Mouse (Mus musculus): ENCODE data around the gene Syne1. TPM values are rescaled to one million over a fixed set of nuclear protein-coding genes. Genes with fewer than 3 reads are reported as not detected.

The Syne1 gene
- polyA plus RNA-seq, 1 experiment from 2014 or later, result 5.7 TPM

DNA sequence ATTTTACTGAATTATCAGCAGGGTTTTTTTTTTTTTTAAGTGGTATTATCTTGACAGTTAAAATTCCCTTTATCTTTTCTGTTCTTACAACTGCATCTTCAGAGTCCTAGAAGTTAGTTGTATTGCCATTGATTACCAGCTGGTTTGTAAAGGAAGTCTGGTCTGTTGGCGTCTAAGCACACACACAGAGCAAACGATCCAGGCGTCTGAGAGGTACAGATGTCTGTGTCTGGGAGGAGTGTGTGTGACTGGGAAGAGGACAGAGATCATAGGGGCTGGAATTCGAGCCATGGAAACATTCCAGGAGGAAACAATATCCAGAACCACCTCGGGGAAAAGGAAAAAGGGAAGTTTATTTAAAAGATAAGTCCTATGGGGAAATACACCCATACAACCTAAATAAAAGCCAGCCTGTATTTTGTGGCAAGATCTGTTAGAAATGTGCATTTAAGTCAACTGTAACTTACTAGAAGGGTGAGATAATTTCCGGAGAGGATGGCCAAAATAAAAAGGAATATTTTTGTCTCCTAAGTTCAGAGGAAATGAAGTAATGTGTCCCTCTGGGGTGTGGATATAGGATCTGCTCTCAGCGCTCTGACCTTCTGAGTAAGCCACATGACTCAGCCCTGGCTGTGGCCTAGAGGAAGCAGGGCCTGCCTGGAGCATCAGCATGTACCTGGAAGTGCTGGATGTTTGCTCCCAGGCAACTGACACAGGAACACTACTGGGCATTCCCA is 343.2 kb downstream of the Syne1 start:
- Histone ChIP-seq H3K9me3 (ENCODE audit: control insufficient read depth, low read length) (no peaks in the 10 kb centered on the region), H3K36me3 (ENCODE audit: control insufficient read depth, insufficient read depth, low read length) (no peaks in the 10 kb centered on the region), H3K9ac (ENCODE audit: low read depth, low read length) (no peak overlapping the region; the same call in 1 of the 2 replicates), H3K27ac (ENCODE audit: low read depth, low read length) (peak overlapping the region; percentile 84), H3K4me2 (peak overlapping the region; percentile 17; the same call in 1 of the 2 replicates), H3K4me1 (replicated peaks; ENCODE audit: control insufficient read depth, insufficient read depth, low read length) (peaks cover 25% of the 10 kb centered on the region), H3K27me3 (replicated peaks; ENCODE audit: control insufficient read depth, insufficient read depth, low read length) (no peaks in the 10 kb centered on the region), H3K4me3 (ENCODE audit: low read depth, low read length) (no peak overlapping the region)
- 11% methylated on average over 7 of the region's 7 CpGs for WGBS
- DNase-seq (ENCODE audit: low spot score) (no peak), ATAC-seq (replicated peaks; ENCODE audit: low FRiP score) (peak; percentile 62)

DNA sequence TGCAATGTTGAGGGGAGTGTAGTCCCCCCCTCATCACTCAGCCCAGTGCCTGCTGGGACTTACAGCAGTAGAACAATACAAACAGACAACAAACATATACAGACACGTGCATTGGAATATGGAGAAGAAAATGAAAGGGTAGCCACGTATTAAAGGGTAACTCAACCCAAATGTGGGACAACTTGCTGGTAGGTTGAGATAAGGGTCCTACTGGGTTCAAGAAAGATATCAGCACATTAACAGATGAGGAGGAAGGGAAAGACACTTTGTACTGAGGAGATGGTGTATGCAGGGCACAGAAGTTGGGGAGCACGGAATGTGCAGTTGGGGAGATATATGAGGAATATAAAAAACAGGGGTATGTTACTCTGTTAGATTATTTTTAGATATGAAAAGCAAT is 345.3 kb downstream of the Syne1 start:
- Histone ChIP-seq H3K27ac (ENCODE audit: low read depth, low read length) (peak overlapping the region; percentile 70; the same call in 1 of the 2 replicates), H3K27me3 (replicated peaks; ENCODE audit: control insufficient read depth, insufficient read depth, low read length) (no peaks in the 10 kb centered on the region), H3K4me2 (peak overlapping the region; percentile 6), H3K36me3 (ENCODE audit: control insufficient read depth, insufficient read depth, low read length) (no peaks in the 10 kb centered on the region), H3K9me3 (ENCODE audit: control insufficient read depth, low read length) (no peaks in the 10 kb centered on the region), H3K4me1 (replicated peaks; ENCODE audit: control insufficient read depth, insufficient read depth, low read length) (peaks cover 25% of the 10 kb centered on the region), H3K9ac (ENCODE audit: low read depth, low read length) (no peak overlapping the region), H3K4me3 (ENCODE audit: low read depth, low read length) (no peak overlapping the region)
- 40% methylated on average over 3 of the region's 3 CpGs for WGBS
- DNase-seq (ENCODE audit: low spot score) (no peak), ATAC-seq (replicated peaks; ENCODE audit: low FRiP score) (peak; percentile 92)

- H3K4me1 ChIP-seq (replicated peaks; ENCODE audit: control insufficient read depth, insufficient read depth, low read length), result peaks cover 25% of the 10 kb centered on the region
- peak overlapping the region; percentile 5; the same call in 1 of the 2 replicates for H3K27ac ChIP-seq (ENCODE audit: low read depth, low read length)
- H3K36me3 ChIP-seq (ENCODE audit: control insufficient read depth, insufficient read depth, low read length), result no peaks in the 10 kb centered on the region
- H3K4me2 ChIP-seq, result peak overlapping the region; percentile 6; the same call in 1 of the 2 replicates
- no peaks in the 10 kb centered on the region for H3K9me3 ChIP-seq (ENCODE audit: control insufficient read depth, low read length)
- H3K4me3 ChIP-seq (ENCODE audit: low read depth, low read length), result no peak overlapping the region
- WGBS, result 53% methylated on average over 5 of the region's 5 CpGs
- DNase-seq (ENCODE audit: low spot score), result no peak
- no peaks in the 10 kb centered on the region for H3K27me3 ChIP-seq (replicated peaks; ENCODE audit: control insufficient read depth, insufficient read depth, low read length)
- peak; percentile 59 for ATAC-seq (replicated peaks; ENCODE audit: low FRiP score)
- no peak overlapping the region for H3K9ac ChIP-seq (ENCODE audit: low read depth, low read length)
These were observed 345.7 kb downstream of the Syne1 start for GRCm38 (mm10) chr10:5205570-5205969.

DNA sequence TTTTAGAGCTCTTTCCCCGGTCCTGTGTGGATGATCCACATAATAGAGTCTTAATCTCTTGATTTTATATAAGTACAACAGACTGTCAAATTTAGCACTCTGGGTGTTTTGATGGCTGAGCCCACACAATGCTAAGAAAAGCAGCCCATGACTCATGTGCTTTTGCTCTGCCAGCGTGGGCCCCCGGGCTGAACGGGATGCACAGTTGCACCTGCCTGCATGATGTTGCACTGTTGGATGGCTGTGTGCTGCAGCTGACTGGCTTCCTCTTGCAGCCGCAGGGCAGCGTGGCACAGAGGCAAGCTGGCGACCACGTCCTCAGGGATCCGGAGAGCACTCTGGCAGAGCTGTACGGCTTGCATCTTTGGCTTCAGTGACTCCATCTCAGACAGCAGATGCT is 347.4 kb downstream of the Syne1 start:
- Histone ChIP-seq H3K27me3 (replicated peaks; ENCODE audit: control insufficient read depth, insufficient read depth, low read length) (no peaks in the 10 kb centered on the region), H3K4me3 (ENCODE audit: low read depth, low read length) (no peak overlapping the region), H3K4me2 (no peak overlapping the region), H3K36me3 (ENCODE audit: control insufficient read depth, insufficient read depth, low read length) (no peaks in the 10 kb centered on the region), H3K4me1 (replicated peaks; ENCODE audit: control insufficient read depth, insufficient read depth, low read length) (peaks cover 25% of the 10 kb centered on the region), H3K9me3 (ENCODE audit: control insufficient read depth, low read length) (no peaks in the 10 kb centered on the region), H3K27ac (ENCODE audit: low read depth, low read length) (no peak overlapping the region), H3K9ac (ENCODE audit: low read depth, low read length) (no peak overlapping the region)
- DNase-seq (ENCODE audit: low spot score) (no peak), ATAC-seq (replicated peaks; ENCODE audit: low FRiP score) (no peak)
- 84% methylated on average over 10 of the region's 10 CpGs for whole genome bisulfite sequencing

- ATAC-seq (replicated peaks; ENCODE audit: low FRiP score), result no peak
- DNase-seq (ENCODE audit: low spot score), result no peak
- no peak overlapping the region for H3K4me3 ChIP-seq (ENCODE audit: low read depth, low read length)
- no peaks in the 10 kb centered on the region for H3K9me3 ChIP-seq (ENCODE audit: control insufficient read depth, low read length)
- no peaks in the 10 kb centered on the region for H3K36me3 ChIP-seq (ENCODE audit: control insufficient read depth, insufficient read depth, low read length)
- no peak overlapping the region for H3K4me2 ChIP-seq
- H3K27ac ChIP-seq (ENCODE audit: low read depth, low read length), result no peak overlapping the region
- H3K27me3 ChIP-seq (replicated peaks; ENCODE audit: control insufficient read depth, insufficient read depth, low read length), result no peaks in the 10 kb centered on the region
- 0 out of 2 replicates have a peak, but pooled peaks cover 5% of the 10 kb centered on the region for H3K4me1 ChIP-seq (replicated peaks; ENCODE audit: control insufficient read depth, insufficient read depth, low read length)
- WGBS, result 49% methylated on average over 2 of the region's 2 CpGs
- no peak overlapping the region for H3K9ac ChIP-seq (ENCODE audit: low read depth, low read length)
These were observed 353.9 kb downstream of the Syne1 start for GRCm38 (mm10) chr10:5197356-5197755.

- no peaks in the 10 kb centered on the region for H3K27me3 ChIP-seq (replicated peaks; ENCODE audit: control insufficient read depth, insufficient read depth, low read length)
- 0 out of 2 replicates have a peak, but pooled peaks cover 5% of the 10 kb centered on the region for H3K4me1 ChIP-seq (replicated peaks; ENCODE audit: control insufficient read depth, insufficient read depth, low read length)
- 85% methylated on average over 5 of the region's 5 CpGs for WGBS
- H3K9me3 ChIP-seq (ENCODE audit: control insufficient read depth, low read length), result no peaks in the 10 kb centered on the region
- no peak overlapping the region for H3K9ac ChIP-seq (ENCODE audit: low read depth, low read length)
- H3K36me3 ChIP-seq (ENCODE audit: control insufficient read depth, insufficient read depth, low read length), result no peaks in the 10 kb centered on the region
- H3K4me2 ChIP-seq, result no peak overlapping the region
- no peak overlapping the region for H3K4me3 ChIP-seq (ENCODE audit: low read depth, low read length)
- no peak for ATAC-seq (replicated peaks; ENCODE audit: low FRiP score)
- no peak overlapping the region for H3K27ac ChIP-seq (ENCODE audit: low read depth, low read length)
- no peak for DNase-seq (ENCODE audit: low spot score)
These were observed 355.0 kb downstream of the Syne1 start for GRCm38 (mm10) chr10:5196267-5196666.

DNA sequence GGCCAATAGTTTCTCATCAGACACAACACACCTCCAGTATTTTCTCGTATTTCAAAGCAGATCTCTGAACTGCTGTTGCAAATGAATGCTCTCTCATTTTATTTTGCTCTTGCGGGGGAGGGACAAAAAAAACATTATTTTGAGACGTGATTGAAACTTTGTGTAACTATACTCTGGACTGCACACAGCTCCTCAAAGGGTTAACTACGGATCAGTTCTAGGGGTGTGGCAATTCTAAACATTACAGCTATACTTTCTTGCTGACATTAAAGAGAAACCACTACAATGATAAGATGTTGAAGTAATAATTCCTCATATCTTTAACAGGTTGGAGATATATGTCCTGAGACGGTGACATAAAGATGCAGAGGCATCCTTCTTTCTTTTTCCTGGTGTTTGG is 356.0 kb downstream of the Syne1 start:
- Histone ChIP-seq H3K27ac (ENCODE audit: low read depth, low read length) (no peak overlapping the region), H3K4me3 (ENCODE audit: low read depth, low read length) (no peak overlapping the region; the same call in 1 of the 2 replicates), H3K27me3 (replicated peaks; ENCODE audit: control insufficient read depth, insufficient read depth, low read length) (no peaks in the 10 kb centered on the region), H3K9ac (ENCODE audit: low read depth, low read length) (no peak overlapping the region), H3K9me3 (ENCODE audit: control insufficient read depth, low read length) (no peaks in the 10 kb centered on the region), H3K4me2 (peak overlapping the region; percentile 78), H3K4me1 (replicated peaks; ENCODE audit: control insufficient read depth, insufficient read depth, low read length) (0 out of 2 replicates have a peak, but pooled peaks cover 5% of the 10 kb centered on the region), H3K36me3 (ENCODE audit: control insufficient read depth, insufficient read depth, low read length) (no peaks in the 10 kb centered on the region)
- DNase-seq (ENCODE audit: low spot score) (no peak), ATAC-seq (replicated peaks; ENCODE audit: low FRiP score) (no peak)
- 65% methylated on average over 5 of the region's 5 CpGs for WGBS

DNA sequence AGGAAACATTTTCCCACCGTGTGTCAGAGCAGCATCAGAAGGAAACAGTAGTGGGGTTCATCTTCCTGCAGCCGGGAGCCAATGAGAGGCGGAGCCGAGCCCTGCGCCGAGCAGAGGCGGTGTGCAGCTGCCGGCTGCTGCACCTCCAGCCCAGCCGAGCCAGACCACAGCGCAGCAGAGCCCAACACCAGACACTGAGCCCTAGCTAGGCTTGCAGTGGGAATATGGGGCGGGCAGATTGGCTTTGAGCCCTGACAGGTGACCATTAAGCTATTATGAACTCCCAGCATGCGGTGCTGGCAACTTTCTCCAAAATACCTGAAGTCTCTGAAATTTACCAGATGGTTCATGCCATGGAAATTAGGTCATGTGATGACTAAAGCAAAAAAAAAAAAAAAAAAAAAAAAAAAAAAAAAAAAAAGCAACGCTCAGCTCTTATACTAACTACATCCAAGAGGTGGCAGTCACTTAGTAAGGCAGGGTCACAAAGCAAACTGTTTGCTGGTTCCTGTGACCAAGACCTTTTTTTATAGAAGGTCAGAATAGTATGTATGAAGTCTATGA is 356.5 kb downstream of the Syne1 start:
- no peaks in the 10 kb centered on the region for H3K27me3 ChIP-seq (replicated peaks; ENCODE audit: control insufficient read depth, insufficient read depth, low read length)
- ATAC-seq (replicated peaks; ENCODE audit: low FRiP score) (peak; percentile 98), DNase-seq (ENCODE audit: low spot score) (peak; percentile 78)
- no peaks in the 10 kb centered on the region for H3K36me3 ChIP-seq (ENCODE audit: control insufficient read depth, insufficient read depth, low read length)
- H3K4me3 ChIP-seq (ENCODE audit: low read depth, low read length), result peak overlapping the region; percentile 59
- 0 out of 2 replicates have a peak, but pooled peaks cover 5% of the 10 kb centered on the region for H3K4me1 ChIP-seq (replicated peaks; ENCODE audit: control insufficient read depth, insufficient read depth, low read length)
- H3K9ac ChIP-seq (ENCODE audit: low read depth, low read length), result peak overlapping the region; percentile 71
- H3K27ac ChIP-seq (ENCODE audit: low read depth, low read length), result peak overlapping the region; percentile 79
- H3K4me2 ChIP-seq, result peak overlapping the region; percentile 78
- under 1% methylated on average over 13 of the region's 13 CpGs for WGBS
- no peaks in the 10 kb centered on the region for H3K9me3 ChIP-seq (ENCODE audit: control insufficient read depth, low read length)
